Mouse (Mus musculus) brain, embryonic 14.5 days (tissue): ENCODE measurements around the gene Diexf.

ENCODE experiments used
- CTCF ChIP-seq: fragments of 200-500 bp; IDR thresholded peaks from 2 replicates; pipeline ENCODE4 v1.5.1; 2012; ENCODE audit warnings: inconsistent platforms, mild to moderate bottlenecking, moderate library complexity, borderline replicate concordance; ENCODE audit not compliant: insufficient read depth, insufficient read length; ENCODE audit errors: extremely low read depth
- POLR2A ChIP-seq: fragments of 200-500 bp; IDR thresholded peaks from 2 replicates; pipeline ENCODE4 v1.6.1; 2012; ENCODE audit warnings: mild to moderate bottlenecking, inconsistent platforms, borderline replicate concordance; ENCODE audit not compliant: poor library complexity, insufficient read depth, insufficient read length, severe bottlenecking; ENCODE audit errors: extremely low read depth

GRCm38 (mm10) chr1:193112093-193112492 is 18.0 kb downstream of the Diexf start:
- TF ChIP-seq POLR2A (no peak), CTCF (no peak)
